Mouse (Mus musculus) liver (tissue): ENCODE measurements at regions not wholly inside any gene's neighbourhood (a gene's known extent, or its start where the extent isn't known, plus 50 kb on each side); places are given as distances from the start of the nearest gene placed in this dataset.

Experiments
- DNase-seq: peaks from one replicate; pipeline ENCODE4 v3.0.0-alpha.2; 2020; ENCODE audit warnings: mixed read lengths

- DNase-seq, result no peak
Measured at GRCm38 (mm10) chr13:6189566-6189965, 328.3 kb downstream of the Klf6 start.

- DNase-seq, result no peak
Measured at GRCm38 (mm10) chr13:6191186-6191914, 330.1 kb downstream of the Klf6 start.

GRCm38 (mm10) chr13:6191915-6192295, 330.6 kb downstream of the Klf6 start:
- DNase-seq, result no peak

- no peak for DNase-seq
Measured at GRCm38 (mm10) chr13:6196690-6197089, 335.4 kb downstream of the Klf6 start.

GRCm38 (mm10) chr13:6199107-6199506, 337.8 kb downstream of the Klf6 start:
- DNase-seq, result no peak

- no peak for DNase-seq
Measured at GRCm38 (mm10) chr13:6201516-6201915, 340.2 kb downstream of the Klf6 start.

- no peak for DNase-seq
Measured at GRCm38 (mm10) chr13:6204801-6205200, 343.1 kb upstream of the Pitrm1 start.

GRCm38 (mm10) chr13:6212550-6212949, 335.4 kb upstream of the Pitrm1 start:
- no peak for DNase-seq

- no peak for DNase-seq
Measured at GRCm38 (mm10) chr13:6214189-6214588, 333.8 kb upstream of the Pitrm1 start.

GRCm38 (mm10) chr13:6226087-6226643, 321.8 kb upstream of the Pitrm1 start:
- no peak for DNase-seq

- DNase-seq, result no peak
Measured at GRCm38 (mm10) chr13:6228278-6228677, 319.7 kb upstream of the Pitrm1 start.

GRCm38 (mm10) chr13:6235394-6235793, 312.6 kb upstream of the Pitrm1 start:
- no peak for DNase-seq

- no peak for DNase-seq
Measured at GRCm38 (mm10) chr13:6236503-6236902, 311.4 kb upstream of the Pitrm1 start.

GRCm38 (mm10) chr13:6237201-6237600, 310.7 kb upstream of the Pitrm1 start:
- no peak for DNase-seq

GRCm38 (mm10) chr13:6240855-6241254, 307.1 kb upstream of the Pitrm1 start:
- DNase-seq, result no peak

- DNase-seq, result no peak
Measured at GRCm38 (mm10) chr13:6241472-6242123, 306.4 kb upstream of the Pitrm1 start.

GRCm38 (mm10) chr13:6250106-6250505, 297.8 kb upstream of the Pitrm1 start:
- DNase-seq, result no peak

- DNase-seq, result no peak
Measured at GRCm38 (mm10) chr13:6251025-6251862, 296.7 kb upstream of the Pitrm1 start.

GRCm38 (mm10) chr13:6252100-6252499, 295.8 kb upstream of the Pitrm1 start:
- no peak for DNase-seq

GRCm38 (mm10) chr13:6255303-6255702, 292.6 kb upstream of the Pitrm1 start:
- no peak for DNase-seq

- DNase-seq, result no peak
Measured at GRCm38 (mm10) chr13:6255728-6256496, 292.0 kb upstream of the Pitrm1 start.

GRCm38 (mm10) chr13:6258456-6258855, 289.5 kb upstream of the Pitrm1 start:
- no peak for DNase-seq
